Mouse (Mus musculus) kidney, adult 2 months (tissue): Measurements from ENCODE around the gene Bace1. TPM values are rescaled to one million over a fixed set of nuclear protein-coding genes. Genes with fewer than 3 reads are reported as not detected.
"Not testable (repeated sequence)": the region's sequence is repeated elsewhere in the genome, so short reads cannot be mapped to it uniquely, and the experiment has no call there.

ENCODE experiments used
- DNase-seq: peaks from one replicate; pipeline ENCODE4 v3.0.0; 2021
- H3K27ac ChIP-seq: fragments of 200-500 bp; 2 replicates; pipeline ENCODE4 v1.5.1; 2012; ENCODE audit warnings: low read depth, low read length, control low read depth, inconsistent platforms; ENCODE audit not compliant: insufficient read depth
- H3K27me3 ChIP-seq: fragments of 200-500 bp; replicated peaks from 2 replicates; pipeline ENCODE4 v1.6.1; 2012; ENCODE audit warnings: mild to moderate bottlenecking, moderate library complexity, low read length, inconsistent platforms; ENCODE audit not compliant: control insufficient read depth, insufficient read depth
- H3K36me3 ChIP-seq: fragments of 200-500 bp; 2 replicates; pipeline ENCODE4 v1.6.1; 2012; ENCODE audit warnings: mild to moderate bottlenecking, moderate library complexity, low read length, inconsistent platforms; ENCODE audit not compliant: control insufficient read depth, insufficient read depth
- H3K4me1 ChIP-seq: fragments of 200-500 bp; 2 replicates; pipeline ENCODE4 v1.6.1; 2011; ENCODE audit warnings: low read length; ENCODE audit not compliant: control insufficient read depth, insufficient read depth
- H3K4me3 ChIP-seq: fragments of 200-500 bp; 2 replicates; pipeline ENCODE4 v1.5.1; 2011; ENCODE audit warnings: mild to moderate bottlenecking, low read depth, low read length, control low read depth; ENCODE audit not compliant: insufficient read depth
- CTCF ChIP-seq: fragments of 200-500 bp; conservative IDR thresholded peaks from 2 replicates; pipeline ENCODE4 v1.5.1; 2011; ENCODE audit warnings: low read depth, mild to moderate bottlenecking, control low read depth, low read length, moderate library complexity, mixed read lengths; ENCODE audit not compliant: insufficient read depth, insufficient read length
- POLR2A ChIP-seq: fragments of 200-500 bp; IDR thresholded peaks from one replicate; pipeline ENCODE4 v1.6.1; 2011; ENCODE audit warnings: low read depth, low read length, control low read depth
- WGBS: fragments of 180-500 bp; shearing (Covaris S2); methylation state at CpG from one replicate; pipeline ENCODE4 v1.1.7; 2018; 5-methylcytosine and 5-hydroxymethylcytosine counted together
- polyA plus RNA-seq: library from polyadenylated mRNA; depleted of rRNA; stranded (reverse); fragments of >200 nt; gene quantifications from 2 replicates; pipeline ENCODE4 v1.2.3, GENCODE M21; 2012

Bace1 gene
- polyA plus RNA-seq, 1 experiment = 26.8 TPM

DNA sequence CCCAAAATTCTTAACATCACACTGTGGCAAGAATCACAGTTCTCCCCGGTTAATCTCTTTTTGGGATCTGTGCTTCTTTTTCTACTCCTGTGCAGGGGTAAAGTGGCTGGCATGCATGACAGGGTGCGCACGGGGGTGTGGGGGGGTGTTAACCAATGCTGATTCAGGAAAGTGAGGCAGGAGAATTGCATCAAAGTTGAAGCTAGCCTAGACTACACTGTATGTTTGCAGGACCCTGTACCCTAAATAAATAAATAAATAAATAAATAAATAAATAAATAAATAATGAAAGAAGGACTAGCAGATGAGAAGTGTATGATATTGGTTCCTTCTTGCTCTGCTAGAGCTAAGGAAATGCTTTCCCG lies 329 bp upstream of the Bace1 start:
- Histone ChIP-seq H3K27me3 (no peaks in the 10 kb centered on the region), H3K36me3 (no peaks in the 10 kb centered on the region), H3K27ac (no peak overlapping the region), H3K4me3 (peak overlapping the region; percentile 84), H3K4me1 (peaks cover 9% of the 10 kb centered on the region)
- TF ChIP-seq POLR2A = no peak
- no peak for TF ChIP-seq CTCF
- WGBS = 14% methylated on average over 4 of the region's 4 CpGs
- DNase-seq = no peak

DNA sequence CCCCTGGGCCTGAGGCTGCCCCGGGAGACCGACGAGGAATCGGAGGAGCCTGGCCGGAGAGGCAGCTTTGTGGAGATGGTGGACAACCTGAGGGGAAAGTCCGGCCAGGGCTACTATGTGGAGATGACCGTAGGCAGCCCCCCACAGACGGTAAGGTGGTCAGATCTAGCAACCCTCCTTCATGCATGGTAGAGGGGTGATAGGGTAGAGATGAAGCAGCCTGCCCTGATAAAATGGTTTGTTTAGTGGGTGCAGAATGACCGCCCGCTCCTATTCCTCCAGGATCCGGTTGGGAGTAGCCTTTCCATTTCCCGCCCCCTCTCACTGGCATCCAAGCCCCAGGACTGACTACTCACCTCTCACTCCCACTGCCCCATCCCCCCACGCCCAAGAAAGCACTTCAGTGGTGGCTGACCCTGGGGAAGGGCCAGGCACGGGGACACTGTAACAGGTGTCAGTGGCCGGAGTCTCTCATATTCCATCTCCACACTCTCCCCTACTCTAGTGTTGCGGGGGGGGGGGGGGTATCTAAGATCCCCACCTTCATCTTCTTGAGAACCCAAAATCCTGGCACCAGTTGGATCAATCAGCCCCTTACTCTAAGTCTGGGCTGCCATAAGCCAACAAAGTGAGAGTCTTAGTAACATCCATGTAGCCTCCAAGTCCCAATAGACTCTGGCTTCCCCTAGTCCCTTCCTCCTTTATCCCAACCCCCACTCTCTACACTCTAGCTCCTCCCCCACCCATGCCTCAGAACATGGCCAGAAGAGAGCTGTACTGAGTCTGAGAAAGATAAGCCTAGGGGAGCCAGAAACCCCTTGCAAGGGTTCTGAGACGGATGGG lies 980 bp downstream of the Bace1 start:
- peak overlapping the region; percentile 84 for H3K4me3 ChIP-seq
- TF ChIP-seq CTCF = no peak
- TF ChIP-seq POLR2A = no peak
- H3K27ac ChIP-seq = peak overlapping the region; percentile 58
- WGBS = 6% methylated on average over 17 of the region's 17 CpGs
- peak; percentile 12 for DNase-seq
- no peaks in the 10 kb centered on the region for H3K36me3 ChIP-seq
- peaks cover 9% of the 10 kb centered on the region for H3K4me1 ChIP-seq
- H3K27me3 ChIP-seq = no peaks in the 10 kb centered on the region

- WGBS = 51% methylated on average over 7 of the region's 7 CpGs
- TF ChIP-seq POLR2A (no peak), CTCF (no peak)
Observed at GRCm38 (mm10) chr9:45839982-45840300, 1.6 kb downstream of the Bace1 start.

DNA sequence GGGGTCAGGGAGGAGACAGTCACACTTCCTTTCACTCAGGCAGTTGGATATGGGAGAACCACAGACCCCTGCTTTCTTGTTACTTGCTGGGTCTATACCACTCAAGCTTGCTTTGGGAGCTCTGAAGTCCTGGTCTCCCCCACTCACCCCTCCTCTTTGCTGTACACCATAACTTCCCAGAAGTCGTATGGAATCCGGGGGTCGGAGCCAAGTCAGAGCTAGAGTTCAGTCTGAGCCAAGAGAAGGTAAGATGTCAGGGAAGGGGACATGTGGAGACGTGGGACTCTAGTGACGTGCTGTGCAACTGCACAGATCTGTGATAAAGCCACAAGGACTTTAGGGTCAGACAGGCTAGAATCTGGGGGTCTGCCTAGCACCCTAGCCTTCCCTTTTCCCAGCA lies 2.0 kb downstream of the Bace1 start:
- Histone ChIP-seq H3K27me3 (no peaks in the 10 kb centered on the region), H3K4me1 (peaks cover 9% of the 10 kb centered on the region), H3K36me3 (no peaks in the 10 kb centered on the region), H3K4me3 (peak overlapping the region; percentile 84), H3K27ac (peak overlapping the region; percentile 58)
- 39% methylated on average over 5 of the region's 5 CpGs for WGBS
- no peak for TF ChIP-seq POLR2A
- no peak for TF ChIP-seq CTCF
- no peak for DNase-seq

More at GRCm38 (mm10) chr9:45839982-45840300, 1.6 kb downstream of the Bace1 start:
- no peak for DNase-seq
- Histone ChIP-seq H3K27me3 (no peaks in the 10 kb centered on the region), H3K4me1 (peaks cover 9% of the 10 kb centered on the region), H3K36me3 (no peaks in the 10 kb centered on the region), H3K27ac (peak overlapping the region; percentile 58), H3K4me3 (peak overlapping the region; percentile 84)

GRCm38 (mm10) chr9:45841458-45841857 lies 3.1 kb downstream of the Bace1 start:
- H3K27ac ChIP-seq = no peak overlapping the region
- 77% methylated on average over 6 of the region's 6 CpGs for WGBS

GRCm38 (mm10) chr9:45843007-45843406 lies 4.6 kb downstream of the Bace1 start:
- TF ChIP-seq CTCF (no peak), POLR2A (no peak)
- H3K27ac ChIP-seq = no peak overlapping the region
- WGBS = 69% methylated on average over 5 of the region's 5 CpGs
- H3K4me3 ChIP-seq = no peak overlapping the region
- DNase-seq = no peak
- peaks cover 9% of the 10 kb centered on the region for H3K4me1 ChIP-seq
- no peaks in the 10 kb centered on the region for H3K36me3 ChIP-seq
- H3K27me3 ChIP-seq = no peaks in the 10 kb centered on the region

More at GRCm38 (mm10) chr9:45841458-45841857, 3.1 kb downstream of the Bace1 start:
- DNase-seq = no peak
- H3K4me1 ChIP-seq = peaks cover 9% of the 10 kb centered on the region
- H3K27me3 ChIP-seq = no peaks in the 10 kb centered on the region
- no peaks in the 10 kb centered on the region for H3K36me3 ChIP-seq
- TF ChIP-seq POLR2A = no peak
- no peak for TF ChIP-seq CTCF
- H3K4me3 ChIP-seq = no peak overlapping the region

DNA sequence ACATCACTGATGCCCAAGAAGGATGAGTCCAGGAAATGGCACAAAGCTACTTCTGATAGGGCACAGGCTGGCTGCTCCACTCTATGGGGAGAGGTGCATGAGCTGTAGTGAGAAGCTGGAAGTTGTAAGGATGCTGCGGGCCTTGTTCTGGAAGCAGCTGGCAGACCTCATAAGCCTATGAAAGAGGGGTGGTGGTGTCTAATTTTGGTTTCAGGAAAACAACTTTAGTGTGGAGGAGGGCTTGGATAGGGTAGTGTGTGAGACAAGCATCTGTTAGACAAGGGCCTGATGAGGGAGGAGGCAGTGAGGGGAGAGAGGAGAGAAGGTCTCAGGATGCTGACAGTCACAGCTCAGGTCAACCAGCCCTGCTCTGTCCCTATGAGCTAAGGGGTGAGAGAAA lies 5.4 kb downstream of the Bace1 start:
- Histone ChIP-seq H3K27me3 (no peaks in the 10 kb centered on the region), H3K27ac (no peak overlapping the region), H3K4me1 (peaks cover 9% of the 10 kb centered on the region), H3K36me3 (no peaks in the 10 kb centered on the region), H3K4me3 (no peak overlapping the region)
- WGBS = 62% methylated on average over 1 of the region's 1 CpGs
- DNase-seq = no peak
- TF ChIP-seq POLR2A (no peak), CTCF (no peak)

DNA sequence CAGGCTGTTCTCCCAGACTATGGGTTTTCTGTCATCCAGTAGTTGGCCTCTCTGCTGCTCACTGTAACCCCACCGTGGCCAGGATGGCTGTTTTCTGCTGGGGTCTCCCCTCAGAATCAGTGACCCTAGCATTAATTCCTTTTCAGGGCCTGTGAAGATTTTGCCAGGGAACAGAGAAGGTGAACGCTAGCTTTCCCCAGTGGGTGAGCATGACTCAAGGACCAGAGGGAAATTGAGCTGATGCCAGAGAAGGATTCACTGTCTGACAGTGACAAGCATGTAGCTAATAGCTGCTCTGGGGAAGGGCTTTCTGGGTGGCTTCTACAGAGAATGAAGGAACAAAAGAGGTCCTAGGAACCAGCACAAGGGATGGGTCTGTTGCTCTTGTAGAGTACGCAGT lies 7.2 kb downstream of the Bace1 start:
- WGBS = 88% methylated on average over 3 of the region's 3 CpGs
- TF ChIP-seq CTCF = no peak
- no peak for TF ChIP-seq POLR2A
- H3K27me3 ChIP-seq = no peaks in the 10 kb centered on the region
- DNase-seq = no peak
- H3K27ac ChIP-seq = no peak overlapping the region
- H3K4me1 ChIP-seq = peaks cover 1% of the 10 kb centered on the region
- no peak overlapping the region for H3K4me3 ChIP-seq
- no peaks in the 10 kb centered on the region for H3K36me3 ChIP-seq

DNA sequence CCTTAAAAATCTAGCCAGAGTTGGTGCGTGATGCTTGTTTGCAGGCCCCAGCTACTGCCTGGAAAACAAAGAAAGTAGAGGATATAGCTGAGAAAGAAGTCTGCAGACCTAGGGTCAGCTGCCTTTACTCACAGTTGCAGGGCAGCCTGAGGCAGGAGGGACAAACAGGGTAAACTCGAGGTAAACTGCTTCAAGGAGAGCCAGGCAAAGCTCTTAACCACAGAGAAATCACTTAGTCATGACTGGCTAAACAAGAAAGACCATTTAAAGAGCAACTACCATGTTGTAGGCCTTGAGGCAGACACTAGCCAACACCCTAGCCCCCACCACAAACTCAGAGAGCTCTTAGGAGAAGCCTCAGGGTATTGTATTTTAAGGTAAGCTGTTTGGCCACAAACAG lies 7.8 kb downstream of the Bace1 start:
- DNase-seq, H3K4me1 ChIP-seq, H3K4me3 ChIP-seq, H3K27ac ChIP-seq, H3K36me3 ChIP-seq, H3K27me3 ChIP-seq: not testable (repeated sequence)
- WGBS = 45% methylated on average over 2 of the region's 2 CpGs
